Mouse (Mus musculus) ES-Bruce4 (cell line): ENCODE data around the gene Rabggtb.

Experiments
- CTCF ChIP-seq: IDR thresholded peaks from one replicate; pipeline ENCODE4 v1.8.1; 2011; ENCODE audit warnings: low read depth, low read length
- EP300 ChIP-seq: IDR thresholded peaks from 2 replicates; pipeline ENCODE4 v1.6.1; 2011; ENCODE audit warnings: low read depth, low read length; ENCODE audit not compliant: insufficient read depth
- POLR2A ChIP-seq: IDR thresholded peaks from one replicate; pipeline ENCODE4 v1.8.1; 2011; ENCODE audit warnings: low read length; ENCODE audit not compliant: insufficient read depth

- TF ChIP-seq CTCF (no peak), POLR2A (no peak), EP300 (no peak)
Measured at GRCm38 (mm10) chr3:153948176-153948575, 35.4 kb upstream of the Rabggtb start.
